Mouse (Mus musculus): ENCODE results near the gene Trdmt1. TPM values are rescaled to one million over a fixed set of nuclear protein-coding genes. Genes with fewer than 3 reads are reported as not detected.

Trdmt1 gene
- polyA plus RNA-seq, 1 experiment from 2014 or later, result 8.8 TPM

DNA sequence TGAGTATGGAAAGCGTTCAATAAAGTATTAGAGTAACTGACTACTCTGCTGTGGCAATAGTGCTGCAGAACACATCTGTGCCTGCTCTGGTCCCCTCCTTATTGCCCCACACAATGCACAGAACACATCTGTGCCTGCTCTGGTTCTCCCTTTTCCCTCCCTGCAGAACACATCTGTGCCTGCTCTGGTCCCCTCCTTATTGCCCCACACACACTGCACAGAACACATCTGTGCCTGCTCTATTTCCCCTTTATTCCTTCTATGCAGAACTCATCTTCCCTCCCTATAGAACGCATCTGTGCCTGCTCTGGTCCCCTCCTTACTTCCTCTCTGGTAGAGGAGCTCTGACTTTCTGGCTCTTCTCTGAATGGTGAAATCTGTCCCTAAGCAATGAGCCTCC lies 54.0 kb downstream of the Trdmt1 start:
- ATAC-seq (ENCODE audit: low FRiP score), result no peak
- H3K4me2 ChIP-seq, result no peak overlapping the region
- no peak overlapping the region for H3K4me3 ChIP-seq (replicated peaks)
- WGBS, result 91% methylated on average over 2 of the region's 2 CpGs
- no peaks in the 10 kb centered on the region for H3K36me3 ChIP-seq
- no peak overlapping the region for H3K9ac ChIP-seq (replicated peaks)
- H3K27ac ChIP-seq (replicated peaks), result no peak overlapping the region
- H3K9me3 ChIP-seq (replicated peaks), result no peaks in the 10 kb centered on the region
- H3K27me3 ChIP-seq (replicated peaks), result no peaks in the 10 kb centered on the region
- no peaks in the 10 kb centered on the region for H3K4me1 ChIP-seq

- Histone ChIP-seq H3K4me2 (no peak overlapping the region), H3K27me3 (replicated peaks) (no peaks in the 10 kb centered on the region), H3K4me1 (no peaks in the 10 kb centered on the region), H3K36me3 (no peaks in the 10 kb centered on the region), H3K9me3 (replicated peaks) (no peaks in the 10 kb centered on the region), H3K27ac (replicated peaks) (no peak overlapping the region), H3K9ac (replicated peaks) (no peak overlapping the region), H3K4me3 (replicated peaks) (no peak overlapping the region)
- 66% methylated on average over 8 of the region's 8 CpGs for WGBS
- no peak for ATAC-seq (ENCODE audit: low FRiP score)
These were observed 58.0 kb downstream of the Trdmt1 start for GRCm38 (mm10) chr2:13486470-13486869.

GRCm38 (mm10) chr2:13484566-13484965 lies 59.9 kb downstream of the Trdmt1 start:
- Histone ChIP-seq H3K9ac (replicated peaks) (no peak overlapping the region), H3K36me3 (no peaks in the 10 kb centered on the region), H3K27ac (replicated peaks) (no peak overlapping the region), H3K4me3 (replicated peaks) (no peak overlapping the region), H3K4me2 (no peak overlapping the region), H3K9me3 (replicated peaks) (no peaks in the 10 kb centered on the region), H3K4me1 (no peaks in the 10 kb centered on the region), H3K27me3 (replicated peaks) (no peaks in the 10 kb centered on the region)
- no peak for ATAC-seq (ENCODE audit: low FRiP score)
- WGBS, result 87% methylated on average over 3 of the region's 3 CpGs

- WGBS, result 98% methylated on average over 2 of the region's 2 CpGs
- no peak overlapping the region for H3K4me3 ChIP-seq (replicated peaks)
- no peak overlapping the region for H3K27ac ChIP-seq (replicated peaks)
- H3K4me1 ChIP-seq, result no peaks in the 10 kb centered on the region
- H3K4me2 ChIP-seq, result no peak overlapping the region
- no peaks in the 10 kb centered on the region for H3K36me3 ChIP-seq
- H3K9ac ChIP-seq (replicated peaks), result no peak overlapping the region
- ATAC-seq (ENCODE audit: low FRiP score), result no peak
- no peaks in the 10 kb centered on the region for H3K9me3 ChIP-seq (replicated peaks)
- H3K27me3 ChIP-seq (replicated peaks), result no peaks in the 10 kb centered on the region
These were observed 63.7 kb downstream of the Trdmt1 start for GRCm38 (mm10) chr2:13480744-13481143.

- ATAC-seq (ENCODE audit: low FRiP score), result no peak
- Histone ChIP-seq H3K4me3 (replicated peaks) (no peak overlapping the region), H3K27me3 (replicated peaks) (no peaks in the 10 kb centered on the region), H3K27ac (replicated peaks) (no peak overlapping the region), H3K4me2 (no peak overlapping the region), H3K36me3 (no peaks in the 10 kb centered on the region), H3K9ac (replicated peaks) (no peak overlapping the region), H3K9me3 (replicated peaks) (no peaks in the 10 kb centered on the region), H3K4me1 (no peaks in the 10 kb centered on the region)
- 75% methylated on average over 7 of the region's 7 CpGs for WGBS
These were observed 65.3 kb downstream of the Trdmt1 start for GRCm38 (mm10) chr2:13479165-13479564.

DNA sequence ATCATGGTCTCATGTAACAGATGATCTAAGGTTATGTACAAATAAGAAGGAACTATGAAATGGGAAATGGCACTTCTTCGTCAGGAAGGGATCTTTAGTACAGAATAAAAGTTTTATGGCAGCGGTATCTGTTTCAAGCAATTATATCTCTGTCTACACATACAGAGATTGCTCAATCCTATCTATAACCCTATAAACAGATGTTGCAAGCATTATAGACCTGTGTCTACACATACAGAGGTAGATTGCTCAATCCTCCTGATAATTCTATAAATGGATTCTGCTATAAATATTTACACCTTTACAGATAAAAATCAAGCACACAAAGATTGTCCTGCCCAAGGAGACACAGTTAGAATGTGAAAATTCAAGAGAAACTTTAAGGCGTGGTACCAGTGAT lies 74.4 kb downstream of the Trdmt1 start:
- no peaks in the 10 kb centered on the region for H3K4me1 ChIP-seq
- no peaks in the 10 kb centered on the region for H3K9me3 ChIP-seq (replicated peaks)
- no peak overlapping the region for H3K4me3 ChIP-seq (replicated peaks)
- no peak overlapping the region for H3K4me2 ChIP-seq
- no peak overlapping the region for H3K27ac ChIP-seq (replicated peaks)
- 89% methylated on average over 3 of the region's 3 CpGs for WGBS
- ATAC-seq (ENCODE audit: low FRiP score), result no peak
- no peaks in the 10 kb centered on the region for H3K27me3 ChIP-seq (replicated peaks)
- no peaks in the 10 kb centered on the region for H3K36me3 ChIP-seq
- no peak overlapping the region for H3K9ac ChIP-seq (replicated peaks)

DNA sequence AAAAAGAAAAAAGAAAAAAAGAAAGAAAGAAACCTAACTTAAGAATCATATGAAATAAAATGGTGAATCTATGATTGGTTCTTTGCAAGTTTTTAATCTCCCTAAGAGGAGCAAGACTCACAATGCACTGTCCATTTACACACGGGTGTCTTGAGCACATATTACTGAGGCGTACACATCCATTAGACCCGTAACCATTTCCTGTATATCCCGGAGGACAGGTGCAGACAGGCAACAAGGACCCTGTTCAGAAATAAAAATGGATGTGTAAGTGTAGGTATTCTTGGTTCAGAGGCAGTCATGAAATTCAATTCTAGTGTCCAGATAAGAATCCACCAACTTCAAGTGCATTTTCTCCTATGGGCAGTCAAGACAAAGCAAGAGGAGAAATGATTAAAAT lies 74.8 kb downstream of the Trdmt1 start:
- no peak for ATAC-seq (ENCODE audit: low FRiP score)
- 93% methylated on average over 4 of the region's 4 CpGs for WGBS
- Histone ChIP-seq H3K4me3 (replicated peaks) (no peak overlapping the region), H3K4me1 (no peaks in the 10 kb centered on the region), H3K9ac (replicated peaks) (no peak overlapping the region), H3K36me3 (no peaks in the 10 kb centered on the region), H3K27me3 (replicated peaks) (no peaks in the 10 kb centered on the region), H3K27ac (replicated peaks) (no peak overlapping the region), H3K4me2 (no peak overlapping the region), H3K9me3 (replicated peaks) (no peaks in the 10 kb centered on the region)

- Histone ChIP-seq H3K36me3 (no peaks in the 10 kb centered on the region), H3K27me3 (replicated peaks) (no peaks in the 10 kb centered on the region), H3K27ac (replicated peaks) (no peak overlapping the region), H3K4me2 (no peak overlapping the region), H3K4me3 (replicated peaks) (no peak overlapping the region), H3K9me3 (replicated peaks) (no peaks in the 10 kb centered on the region), H3K4me1 (no peaks in the 10 kb centered on the region), H3K9ac (replicated peaks) (no peak overlapping the region)
- ATAC-seq (ENCODE audit: low FRiP score), result no peak
- 93% methylated on average over 3 of the region's 3 CpGs for WGBS
These were observed 77.8 kb downstream of the Trdmt1 start for GRCm38 (mm10) chr2:13466685-13467084.

Other genes starting within 250 kb of the Trdmt1 start
- 0.32 and 0.88 TPM in 2 replicates for gene Cubn, start 52.9 kb downstream of the Trdmt1 start, polyA plus RNA-seq (2015; fragmentation: Nextera tagmentation; extraction: Ambion mirVana)
- 441 and 489 TPM in 2 replicates for gene Vim, start 29.3 kb upstream of the Trdmt1 start, polyA plus RNA-seq (2015; fragmentation: Nextera tagmentation; extraction: Ambion mirVana)
- gene St8sia6, start 249.4 kb upstream of the Trdmt1 start, polyA plus RNA-seq (2015; fragmentation: Nextera tagmentation; extraction: Ambion mirVana), result 2.3 and 2.4 TPM in 2 replicates